Mouse (Mus musculus): ENCODE measurements around the gene Wwox. TPM values are rescaled to one million over a fixed set of nuclear protein-coding genes. Genes with fewer than 3 reads are reported as not detected.

Gene Wwox
- polyA plus RNA-seq, 1 experiment from 2014 or later: 13.8 TPM

DNA sequence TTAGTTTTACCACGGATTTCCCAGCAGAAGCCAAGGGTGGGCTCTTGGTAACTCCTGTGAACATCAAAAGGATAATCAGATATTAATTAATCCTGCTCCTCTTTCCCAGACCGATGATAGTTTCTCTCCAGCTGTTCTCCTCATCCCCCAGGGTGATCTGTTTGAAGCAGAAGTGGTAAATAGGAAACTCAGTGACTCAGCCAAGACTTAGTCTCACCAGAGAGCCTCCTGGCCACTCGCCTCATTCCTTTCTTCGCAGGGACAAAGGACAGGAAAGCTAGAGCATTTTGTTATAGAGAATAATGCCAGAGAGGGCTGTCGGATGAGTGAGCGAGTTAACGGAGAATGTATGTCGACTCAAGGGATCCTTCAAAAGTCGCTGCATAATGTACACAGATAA, 798.1 kb downstream of the Wwox start:
- no peak overlapping the region for H3K27ac ChIP-seq (ENCODE audit: low read depth, low read length)
- H3K9me3 ChIP-seq (ENCODE audit: control insufficient read depth, low read length): no peaks in the 10 kb centered on the region
- no peak overlapping the region for H3K9ac ChIP-seq (replicated peaks; ENCODE audit: low read depth, low read length)
- WGBS: 38% methylated on average over 9 of the region's 9 CpGs
- no peak for ATAC-seq (ENCODE audit: low read depth)
- H3K4me2 ChIP-seq (ENCODE audit: low read depth, low read length): no peak overlapping the region
- no peaks in the 10 kb centered on the region for H3K36me3 ChIP-seq (ENCODE audit: control insufficient read depth, insufficient read depth, low read length)
- H3K4me3 ChIP-seq (ENCODE audit: low read depth, low read length): no peak overlapping the region
- no peaks in the 10 kb centered on the region; the same call in 1 of the 2 replicates for H3K27me3 ChIP-seq (ENCODE audit: control insufficient read depth, insufficient read depth, low read length)
- peaks cover 5% of the 10 kb centered on the region; the same call in 1 of the 2 replicates for H3K4me1 ChIP-seq (ENCODE audit: control insufficient read depth, insufficient read depth, low read length)

DNA sequence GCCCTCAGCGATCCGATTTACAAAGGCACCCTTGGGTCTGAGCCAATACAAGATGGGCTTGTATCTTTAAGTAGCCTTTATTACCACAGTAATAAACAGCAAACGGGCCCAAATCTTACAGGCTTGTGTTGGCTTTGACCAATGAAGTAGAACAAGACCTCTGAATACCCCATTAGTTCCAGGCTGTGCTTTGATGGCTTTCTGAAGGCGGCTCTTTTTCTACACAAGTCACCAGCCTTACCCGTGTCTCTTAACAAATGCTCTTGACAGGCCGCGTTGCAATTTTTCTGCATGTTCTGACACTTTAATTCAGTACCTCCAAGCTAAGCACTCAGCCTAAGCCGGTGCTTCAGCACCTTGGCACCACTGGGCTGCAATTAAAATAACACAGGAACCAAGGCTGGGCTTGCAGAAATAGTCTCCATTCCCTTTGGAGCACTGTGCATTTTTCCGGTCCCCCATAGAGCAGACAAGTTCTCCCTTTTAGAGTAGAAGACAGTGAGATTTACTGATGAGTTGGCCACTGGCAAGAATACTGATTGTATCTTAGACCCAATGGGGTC, 804.1 kb downstream of the Wwox start:
- 11% methylated on average over 9 of the region's 9 CpGs for WGBS
- Histone ChIP-seq H3K4me1 (ENCODE audit: control insufficient read depth, insufficient read depth, low read length) (0 out of 2 replicates have a peak, but pooled peaks cover 3% of the 10 kb centered on the region), H3K4me2 (ENCODE audit: low read depth, low read length) (no peak overlapping the region), H3K4me3 (ENCODE audit: low read depth, low read length) (no peak overlapping the region), H3K9me3 (ENCODE audit: control insufficient read depth, low read length) (no peaks in the 10 kb centered on the region), H3K27ac (ENCODE audit: low read depth, low read length) (no peak overlapping the region), H3K36me3 (ENCODE audit: control insufficient read depth, insufficient read depth, low read length) (no peaks in the 10 kb centered on the region), H3K27me3 (ENCODE audit: control insufficient read depth, insufficient read depth, low read length) (no peaks in the 10 kb centered on the region; the same call in 1 of the 2 replicates), H3K9ac (replicated peaks; ENCODE audit: low read depth, low read length) (no peak overlapping the region)
- ATAC-seq (ENCODE audit: low read depth): peak; percentile 54

DNA sequence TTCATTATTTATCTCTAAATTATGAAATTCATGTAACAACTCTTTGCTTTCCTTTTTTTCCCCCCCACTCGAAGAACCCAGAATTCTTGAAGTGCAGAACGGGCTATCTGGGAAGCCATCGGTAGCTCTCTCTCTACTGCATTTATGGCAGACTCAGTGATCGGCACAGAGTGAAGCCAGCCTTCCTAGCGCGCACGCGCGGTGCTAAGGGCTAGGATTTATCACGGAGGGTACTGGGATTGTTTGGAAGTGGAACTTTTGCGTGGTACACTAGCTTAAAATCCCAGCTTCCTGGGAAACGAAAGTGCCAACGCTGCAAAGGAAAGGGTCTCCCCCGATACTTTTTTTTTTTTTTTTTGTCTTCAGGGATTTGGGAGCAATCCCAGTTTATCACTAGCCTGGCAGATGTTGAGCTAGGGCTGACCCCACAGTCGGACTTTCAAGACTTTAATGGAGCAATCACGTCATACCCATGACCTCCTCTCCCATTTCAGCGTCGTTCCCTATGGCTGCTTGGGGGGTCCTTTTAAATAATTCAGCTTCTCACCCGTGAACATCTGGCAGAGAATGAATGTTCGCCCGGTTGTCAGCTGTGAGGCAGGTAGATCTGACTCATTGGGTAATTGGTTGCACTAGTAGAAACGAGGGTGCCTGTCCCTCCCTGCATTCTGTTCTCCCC, 810.4 kb downstream of the Wwox start:
- Histone ChIP-seq H3K27ac (ENCODE audit: low read depth, low read length) (no peak overlapping the region), H3K4me1 (ENCODE audit: control insufficient read depth, insufficient read depth, low read length) (peaks cover 9% of the 10 kb centered on the region; the same call in 1 of the 2 replicates), H3K4me3 (ENCODE audit: low read depth, low read length) (no peak overlapping the region), H3K4me2 (ENCODE audit: low read depth, low read length) (peak overlapping the region; percentile 26; the same call in 1 of the 2 replicates), H3K36me3 (ENCODE audit: control insufficient read depth, insufficient read depth, low read length) (no peaks in the 10 kb centered on the region), H3K9me3 (ENCODE audit: control insufficient read depth, low read length) (no peaks in the 10 kb centered on the region), H3K27me3 (ENCODE audit: control insufficient read depth, insufficient read depth, low read length) (no peaks in the 10 kb centered on the region; the same call in 1 of the 2 replicates), H3K9ac (replicated peaks; ENCODE audit: low read depth, low read length) (no peak overlapping the region)
- WGBS: 24% methylated on average over 22 of the region's 22 CpGs
- ATAC-seq (ENCODE audit: low read depth): no peak

DNA sequence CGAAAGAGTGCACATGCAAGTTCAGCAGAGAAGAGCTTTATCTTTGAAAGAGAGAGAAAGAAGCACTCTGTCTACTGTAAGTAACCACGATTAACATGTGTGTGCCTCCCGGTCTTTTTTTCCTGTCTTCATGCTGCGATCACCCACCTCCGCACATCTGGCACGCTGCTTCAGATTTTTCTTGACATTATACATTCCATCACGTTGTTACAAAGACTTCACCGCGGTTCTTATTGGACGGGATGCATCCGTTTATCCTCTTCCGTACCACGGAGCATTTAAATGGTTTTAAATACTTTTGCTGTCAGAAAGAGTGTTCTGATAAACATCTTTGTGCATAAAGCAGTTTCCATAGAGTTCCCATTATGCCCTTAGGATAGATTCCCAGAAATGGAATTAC, 816.1 kb downstream of the Wwox start:
- no peaks in the 10 kb centered on the region for H3K9me3 ChIP-seq (ENCODE audit: control insufficient read depth, low read length)
- WGBS: 74% methylated on average over 13 of the region's 13 CpGs
- peaks cover 4% of the 10 kb centered on the region; the same call in 1 of the 2 replicates for H3K4me1 ChIP-seq (ENCODE audit: control insufficient read depth, insufficient read depth, low read length)
- no peak overlapping the region for H3K4me3 ChIP-seq (ENCODE audit: low read depth, low read length)
- no peak overlapping the region for H3K27ac ChIP-seq (ENCODE audit: low read depth, low read length)
- no peaks in the 10 kb centered on the region for H3K36me3 ChIP-seq (ENCODE audit: control insufficient read depth, insufficient read depth, low read length)
- H3K27me3 ChIP-seq (ENCODE audit: control insufficient read depth, insufficient read depth, low read length): 0 out of 2 replicates have a peak, but pooled peaks cover 2% of the 10 kb centered on the region
- H3K9ac ChIP-seq (replicated peaks; ENCODE audit: low read depth, low read length): no peak overlapping the region
- H3K4me2 ChIP-seq (ENCODE audit: low read depth, low read length): no peak overlapping the region
- no peak for ATAC-seq (ENCODE audit: low read depth)

DNA sequence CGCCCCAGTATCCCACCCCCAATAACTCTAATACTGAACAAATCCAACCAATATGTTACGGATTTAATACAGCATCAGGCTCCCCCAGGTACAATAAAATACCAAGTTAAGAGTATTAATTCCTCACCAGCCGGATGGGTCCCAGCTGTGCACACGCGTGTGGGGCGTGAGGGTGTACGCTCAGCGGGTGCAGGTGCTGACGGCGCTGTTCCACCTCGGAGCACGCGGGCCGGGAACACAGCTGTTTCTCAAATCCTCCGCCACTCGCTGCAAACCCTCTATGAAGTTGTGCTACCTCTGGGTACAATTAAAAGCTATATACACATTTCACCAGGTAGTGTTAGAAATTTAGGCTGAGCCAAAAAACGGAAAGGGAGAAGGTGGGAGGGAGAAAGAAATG, 818.0 kb downstream of the Wwox start:
- Histone ChIP-seq H3K9ac (replicated peaks; ENCODE audit: low read depth, low read length) (no peak overlapping the region), H3K27ac (ENCODE audit: low read depth, low read length) (no peak overlapping the region), H3K4me3 (ENCODE audit: low read depth, low read length) (no peak overlapping the region), H3K4me2 (ENCODE audit: low read depth, low read length) (no peak overlapping the region), H3K9me3 (ENCODE audit: control insufficient read depth, low read length) (no peaks in the 10 kb centered on the region), H3K27me3 (ENCODE audit: control insufficient read depth, insufficient read depth, low read length) (0 out of 2 replicates have a peak, but pooled peaks cover 2% of the 10 kb centered on the region), H3K36me3 (ENCODE audit: control insufficient read depth, insufficient read depth, low read length) (no peaks in the 10 kb centered on the region), H3K4me1 (ENCODE audit: control insufficient read depth, insufficient read depth, low read length) (peaks cover 4% of the 10 kb centered on the region; the same call in 1 of the 2 replicates)
- ATAC-seq (ENCODE audit: low read depth): no peak
- 51% methylated on average over 17 of the region's 17 CpGs for WGBS

DNA sequence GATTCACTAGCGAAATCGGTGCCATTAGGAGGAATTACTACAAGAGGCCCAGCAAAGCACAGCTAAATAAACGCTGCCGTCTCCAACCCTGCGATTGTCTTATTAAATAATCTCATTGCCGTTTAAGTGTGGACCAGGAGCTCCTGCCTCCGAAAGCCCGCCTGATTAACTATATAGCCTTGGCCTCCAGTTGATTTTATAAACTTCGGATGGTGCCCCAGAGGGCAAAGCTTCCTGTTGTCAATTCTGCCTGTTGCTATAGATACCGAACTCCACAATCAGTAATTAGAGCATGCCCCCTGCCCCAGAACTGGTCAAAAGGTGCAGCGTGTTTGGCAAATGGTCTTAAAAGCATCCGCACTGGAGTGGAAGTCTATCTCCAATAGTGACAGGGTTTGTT, 820.4 kb downstream of the Wwox start:
- Histone ChIP-seq H3K27ac (ENCODE audit: low read depth, low read length) (no peak overlapping the region), H3K9me3 (ENCODE audit: control insufficient read depth, low read length) (no peaks in the 10 kb centered on the region), H3K9ac (replicated peaks; ENCODE audit: low read depth, low read length) (no peak overlapping the region), H3K4me1 (ENCODE audit: control insufficient read depth, insufficient read depth, low read length) (peaks cover 4% of the 10 kb centered on the region; the same call in 1 of the 2 replicates), H3K4me2 (ENCODE audit: low read depth, low read length) (no peak overlapping the region), H3K36me3 (ENCODE audit: control insufficient read depth, insufficient read depth, low read length) (no peaks in the 10 kb centered on the region), H3K27me3 (ENCODE audit: control insufficient read depth, insufficient read depth, low read length) (0 out of 2 replicates have a peak, but pooled peaks cover 2% of the 10 kb centered on the region), H3K4me3 (ENCODE audit: low read depth, low read length) (no peak overlapping the region)
- no peak for ATAC-seq (ENCODE audit: low read depth)
- 44% methylated on average over 12 of the region's 12 CpGs for WGBS

DNA sequence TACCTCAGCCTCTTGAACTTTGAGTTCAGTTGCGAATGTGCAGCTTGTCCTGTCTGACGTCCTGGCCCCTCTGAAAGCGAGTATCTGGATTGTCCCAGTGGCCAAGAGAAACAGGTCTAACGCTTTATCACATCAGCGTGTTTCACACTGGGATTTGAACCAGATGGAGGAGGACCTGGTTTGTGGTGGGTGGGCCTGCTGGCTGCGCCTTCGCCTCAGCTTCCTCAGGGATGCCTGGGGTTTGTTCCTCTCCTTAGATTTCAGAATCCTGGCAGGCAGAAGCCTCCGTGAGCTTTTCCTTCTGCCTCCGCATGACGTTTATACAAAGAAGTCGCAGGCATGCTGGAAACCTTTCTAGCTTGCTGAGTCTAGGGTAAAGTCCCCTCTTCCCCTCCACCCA, 827.7 kb downstream of the Wwox start:
- no peaks in the 10 kb centered on the region for H3K4me1 ChIP-seq (ENCODE audit: control insufficient read depth, insufficient read depth, low read length)
- ATAC-seq (ENCODE audit: low read depth): no peak
- no peaks in the 10 kb centered on the region for H3K36me3 ChIP-seq (ENCODE audit: control insufficient read depth, insufficient read depth, low read length)
- H3K4me2 ChIP-seq (ENCODE audit: low read depth, low read length): no peak overlapping the region
- no peak overlapping the region for H3K4me3 ChIP-seq (ENCODE audit: low read depth, low read length)
- H3K27me3 ChIP-seq (ENCODE audit: control insufficient read depth, insufficient read depth, low read length): no peaks in the 10 kb centered on the region
- no peak overlapping the region for H3K27ac ChIP-seq (ENCODE audit: low read depth, low read length)
- WGBS: 81% methylated on average over 11 of the region's 11 CpGs
- no peaks in the 10 kb centered on the region for H3K9me3 ChIP-seq (ENCODE audit: control insufficient read depth, low read length)
- H3K9ac ChIP-seq (replicated peaks; ENCODE audit: low read depth, low read length): no peak overlapping the region

DNA sequence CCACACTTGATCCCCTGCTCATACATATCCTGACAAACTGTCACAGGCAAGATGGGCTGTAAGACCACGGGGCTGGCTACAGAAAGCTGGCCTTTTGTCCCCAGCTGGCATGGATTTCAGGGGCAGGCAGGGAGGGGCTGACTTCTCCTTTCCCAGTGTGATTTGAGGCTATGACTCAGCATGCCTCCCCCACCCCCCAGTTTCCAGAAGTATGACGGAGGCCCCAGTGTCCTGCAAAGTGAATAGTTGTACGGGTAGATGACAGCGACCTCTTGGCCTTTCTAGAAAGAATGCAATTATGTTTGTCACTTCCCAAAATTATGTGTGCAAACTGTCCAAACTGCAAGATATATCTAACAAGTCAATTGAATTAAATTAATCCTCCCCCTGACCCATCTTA, 830.1 kb downstream of the Wwox start:
- H3K36me3 ChIP-seq (ENCODE audit: control insufficient read depth, insufficient read depth, low read length): no peaks in the 10 kb centered on the region
- no peak overlapping the region for H3K4me2 ChIP-seq (ENCODE audit: low read depth, low read length)
- H3K27ac ChIP-seq (ENCODE audit: low read depth, low read length): no peak overlapping the region
- no peaks in the 10 kb centered on the region for H3K9me3 ChIP-seq (ENCODE audit: control insufficient read depth, low read length)
- no peak overlapping the region for H3K9ac ChIP-seq (replicated peaks; ENCODE audit: low read depth, low read length)
- no peak for ATAC-seq (ENCODE audit: low read depth)
- H3K4me1 ChIP-seq (ENCODE audit: control insufficient read depth, insufficient read depth, low read length): no peaks in the 10 kb centered on the region
- WGBS: 34% methylated on average over 4 of the region's 4 CpGs
- no peak overlapping the region for H3K4me3 ChIP-seq (ENCODE audit: low read depth, low read length)
- H3K27me3 ChIP-seq (ENCODE audit: control insufficient read depth, insufficient read depth, low read length): no peaks in the 10 kb centered on the region

DNA sequence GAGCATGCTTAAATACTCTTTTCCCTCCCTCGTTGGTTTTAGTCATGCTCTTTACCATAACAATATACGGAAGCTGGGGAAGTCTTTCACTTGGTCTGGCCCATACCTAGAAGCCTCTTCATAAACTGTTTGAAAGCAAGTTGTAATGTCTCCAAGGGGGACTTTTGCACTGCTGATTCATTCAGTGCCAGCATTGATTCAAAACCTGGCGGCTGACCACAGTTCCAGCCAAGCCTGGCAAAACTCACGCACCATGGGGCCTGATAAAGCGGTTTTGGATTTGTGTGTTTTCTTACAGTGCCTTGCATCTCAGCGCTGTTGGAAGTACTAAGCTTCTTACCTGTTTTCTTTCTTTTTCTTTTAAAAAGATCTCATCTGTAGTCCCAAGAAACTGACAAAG, 834.5 kb downstream of the Wwox start:
- WGBS: 69% methylated on average over 6 of the region's 6 CpGs
- Histone ChIP-seq H3K4me2 (ENCODE audit: low read depth, low read length) (no peak overlapping the region), H3K4me1 (ENCODE audit: control insufficient read depth, insufficient read depth, low read length) (no peaks in the 10 kb centered on the region), H3K27me3 (ENCODE audit: control insufficient read depth, insufficient read depth, low read length) (no peaks in the 10 kb centered on the region), H3K36me3 (ENCODE audit: control insufficient read depth, insufficient read depth, low read length) (no peaks in the 10 kb centered on the region), H3K9me3 (ENCODE audit: control insufficient read depth, low read length) (no peaks in the 10 kb centered on the region), H3K4me3 (ENCODE audit: low read depth, low read length) (no peak overlapping the region), H3K9ac (replicated peaks; ENCODE audit: low read depth, low read length) (no peak overlapping the region), H3K27ac (ENCODE audit: low read depth, low read length) (no peak overlapping the region)
- ATAC-seq (ENCODE audit: low read depth): no peak

Data from neural tube, embryonic 14.5 days (tissue).